In the genomic region with DNA sequence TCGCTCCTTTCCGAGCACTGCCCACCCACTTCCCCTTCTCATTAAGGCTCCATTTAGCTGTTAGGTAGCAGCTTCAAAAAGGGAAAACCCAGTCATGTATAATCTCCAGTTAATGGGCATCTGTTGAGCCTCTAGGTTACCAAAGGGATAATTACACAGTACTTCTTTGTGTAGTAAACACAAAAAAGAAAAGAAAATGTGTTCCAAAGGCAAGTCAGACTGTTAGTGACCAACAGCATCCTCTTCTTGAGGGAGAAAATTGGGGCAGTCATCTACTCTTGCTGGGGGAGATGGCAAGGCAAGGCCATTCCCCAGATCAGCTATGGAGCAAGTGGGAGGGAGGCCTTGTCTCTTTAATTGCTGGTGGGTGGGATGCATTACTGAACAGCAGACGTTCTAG, we compare ENCODE assay signal across 14 mouse cellular contexts.
"Had no signal": no experiment of that assay in that cellular context is flagged by ENCODE, and none has a peak within 500 bp of the region (broad histone marks: within the 10 kb centered on the region; RNA-seq: fewer than 3 reads in every experiment).

No protein-coding gene starts in this region.

- ATAC-seq: liver, postnatal 0 days; lung, postnatal 0 days; midbrain, embryonic 13.5 days had no signal

- H3K9me3 ChIP-seq: limb, embryonic 15.5 days; midbrain, embryonic 13.5 days had no signal

- H3K4me3 ChIP-seq: limb, embryonic 15.5 days; midbrain, embryonic 13.5 days had no signal

- DNase-seq: kidney, adult 2 months; kidney, postnatal 25 days; layer of hippocampus, adult 9-11 months; liver, postnatal 0 days; lung, embryonic 14.5 days; thymus, adult 18-20 months; thymus, postnatal 36 days had no signal

- H3K27me3 ChIP-seq: limb, embryonic 15.5 days; midbrain, embryonic 13.5 days had no signal

- H3K9ac ChIP-seq: limb, embryonic 15.5 days; liver, embryonic 14.5 days; liver, postnatal 0 days; lung, embryonic 14.5 days; midbrain, embryonic 13.5 days had no signal

- H3K4me2 ChIP-seq: limb, embryonic 15.5 days; liver, embryonic 11.5 days; lung, embryonic 14.5 days; midbrain, embryonic 13.5 days had no signal

- H3K27ac ChIP-seq: kidney, postnatal 0 days; liver, embryonic 14.5 days; macrophage; midbrain, embryonic 13.5 days had no signal
